ENCODE assay signal across 9 mouse cellular contexts in the genomic region with DNA sequence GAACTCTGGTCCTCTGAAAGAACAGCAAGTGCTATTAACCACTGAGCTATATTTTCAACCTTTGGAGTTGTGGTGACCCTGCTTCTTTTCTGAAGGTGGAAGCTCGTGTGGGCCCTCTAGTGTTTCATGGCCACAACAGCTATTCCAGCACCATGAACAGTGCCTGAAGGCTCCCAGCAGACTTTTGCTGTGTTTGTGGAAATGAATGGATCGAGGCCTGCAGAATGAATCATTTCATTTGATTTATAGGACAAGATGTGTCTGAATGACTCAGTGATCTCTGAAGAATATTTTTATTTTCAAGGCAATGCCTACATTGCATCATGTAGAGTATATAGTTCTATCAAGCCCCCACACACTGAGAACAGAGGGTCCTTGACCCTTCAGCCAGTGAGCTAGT. TPM values are rescaled to one million over a fixed set of nuclear protein-coding genes. Genes with fewer than 3 reads are reported as not detected.
DNase-seq lines count a peak whose midpoint lies in the region; ATAC-seq and TF ChIP-seq lines count a peak whose summit lies in the region.
"Had no signal": no experiment of that assay in that cellular context is flagged by ENCODE, and none has a peak within 500 bp of the region (broad histone marks: within the 10 kb centered on the region; RNA-seq: fewer than 3 reads in every experiment).

No protein-coding gene starts in this region.

- H3K27me3 ChIP-seq in heart, adult 2 months (ENCODE audit: control insufficient read depth, insufficient read depth, low read length): no peaks in the 10 kb centered on the region
- H3K27me3 ChIP-seq in forebrain, embryonic 13.5 days: no peaks in the 10 kb centered on the region

- intact Hi-C loops in heart, adult 2 months (cut with DNase I): no loop called here
- intact Hi-C loops in heart, postnatal 25 days (cut with DNase I): loop anchor here (5.0 kb wide), 1 partner anchor 52 kb away; no protein-coding TSS in a partner anchor

- H3K4me2 ChIP-seq in forebrain, embryonic 13.5 days: no peak overlapping the region

- WGBS in heart, adult 2 months: 52% methylated on average over 2 of the region's 2 CpGs
- 80% methylated on average over 2 of the region's 2 CpGs for WGBS in forebrain, embryonic 13.5 days

- peaks cover 9% of the 10 kb centered on the region for H3K4me1 ChIP-seq in heart, adult 2 months (ENCODE audit: control insufficient read depth, insufficient read depth, low read length)
- peaks cover 17% of the 10 kb centered on the region for H3K4me1 ChIP-seq in forebrain, embryonic 13.5 days

- ATAC-seq in forebrain, embryonic 13.5 days: no peak

- no peak overlapping the region for H3K27ac ChIP-seq in heart, adult 2 months
- no peak overlapping the region for H3K27ac ChIP-seq in forebrain, embryonic 13.5 days

- H3K4me3 ChIP-seq in heart, adult 2 months: no peak overlapping the region
- H3K4me3 ChIP-seq in forebrain, embryonic 13.5 days: no peak overlapping the region

- H3K9ac ChIP-seq in heart, adult 2 months (ENCODE audit: low read depth, low read length): no peak overlapping the region
- no peak overlapping the region for H3K9ac ChIP-seq in forebrain, embryonic 13.5 days

- no peak for TF ChIP-seq POLR2A in heart, adult 2 months (IDR thresholded peaks at IDR 0.05; ENCODE audit: insufficient read depth, low read depth, low read length)

- TF ChIP-seq CTCF in heart, adult 2 months (IDR thresholded peaks at IDR 0.05): peak; percentile 57

- H3K79me2 ChIP-seq in heart, adult 2 months (replicated peaks; ENCODE audit: control insufficient read depth, insufficient read depth, low read length): peaks cover 11% of the 10 kb centered on the region

- DNase-seq in heart, adult 2 months: no peak
- no peak for DNase-seq in heart, postnatal 25 days (ENCODE audit: low spot score)
- peak; percentile 82 for DNase-seq in 3T3-L1 (ENCODE audit: low read depth, low spot score)
- peak; percentile 82 for DNase-seq in NIH3T3 (ENCODE audit: low read depth)
- DNase-seq in forelimb bud, embryonic 11.5 days (ENCODE audit: low read depth, low spot score): peak; percentile 4
- no peak for DNase-seq in ovary, adult 18-20 months (ENCODE audit: low spot score)
- DNase-seq in right cerebral cortex, postnatal 4 days: no peak
- DNase-seq: spleen, adult 18-20 months had no signal

- peaks cover 6% of the 10 kb centered on the region for H3K36me3 ChIP-seq in heart, adult 2 months (ENCODE audit: control insufficient read depth, insufficient read depth, low read length)
- peaks cover 8% of the 10 kb centered on the region; the same call in 1 of the 2 replicates for H3K36me3 ChIP-seq in forebrain, embryonic 13.5 days (ENCODE audit: poor library complexity, severe bottlenecking)

- TF ChIP-seq EP300 in heart, adult 2 months (IDR thresholded peaks at IDR 0.05; ENCODE audit: insufficient read depth, low read depth, low read length): no peak

- H3K9me3 ChIP-seq in forebrain, embryonic 13.5 days (replicated peaks): no peaks in the 10 kb centered on the region

RNA-seq across cellular contexts. Expression of a gene that starts 6.9 kb away (rescaled TPM):
- 10 to 100 TPM; 27.9 to 30.6 TPM for total RNA-seq in heart, adult 2 months (2021)
- polyA plus RNA-seq in heart, adult 2 months (2012; rRNA removed): 9.3 and 13.7 TPM in 2 replicates
- 10 to 100 TPM; 30.4 to 35.6 TPM for total RNA-seq in heart, postnatal 25 days (2021)
- 43.3 and 52.7 TPM in 2 replicates for polyA plus RNA-seq in forebrain, embryonic 13.5 days (2015; fragmentation: Nextera tagmentation; extraction: Ambion mirVana)

Comparison
In these comparisons a context has a peak if more than half of its experiments do, and no peak if none do; other contexts are left out.
1. DNase-seq: peak in 3T3-L1 (single experiment), NIH3T3 (single experiment) and forelimb bud, embryonic 11.5 days (single experiment); none in heart, adult 2 months (0 of 2), heart, postnatal 25 days (single experiment), ovary, adult 18-20 months (single experiment) and right cerebral cortex, postnatal 4 days (single experiment).